Mouse (Mus musculus) liver, adult (tissue): ENCODE measurements around the gene Aknad1.

Experiments
- GATA4 ChIP-seq: IDR thresholded peaks from 2 replicates; pipeline ENCODE4 v1.6.1; 2014; ENCODE audit warnings: mild to moderate bottlenecking, low read length; ENCODE audit not compliant: insufficient replicate concordance

Aknad1 gene

GRCm38 (mm10) chr3:108794780-108795179 is 55.3 kb downstream of the Aknad1 start:
- TF ChIP-seq GATA4: no peak

- TF ChIP-seq GATA4: no peak
These were observed 56.3 kb downstream of the Aknad1 start for GRCm38 (mm10) chr3:108795554-108796299.

GRCm38 (mm10) chr3:108796386-108796785 is 56.9 kb downstream of the Aknad1 start:
- TF ChIP-seq GATA4: no peak

GRCm38 (mm10) chr3:108797723-108798122 is 58.3 kb downstream of the Aknad1 start:
- no peak for TF ChIP-seq GATA4

- no peak for TF ChIP-seq GATA4
These were observed 58.9 kb downstream of the Aknad1 start for GRCm38 (mm10) chr3:108798375-108798774.

GRCm38 (mm10) chr3:108805622-108806021 is 66.2 kb downstream of the Aknad1 start:
- no peak for TF ChIP-seq GATA4

GRCm38 (mm10) chr3:108810747-108811263 is 71.3 kb downstream of the Aknad1 start:
- no peak for TF ChIP-seq GATA4

GRCm38 (mm10) chr3:108815631-108816030 is 76.2 kb downstream of the Aknad1 start:
- TF ChIP-seq GATA4: no peak

GRCm38 (mm10) chr3:108830493-108830892 is 91.0 kb downstream of the Aknad1 start:
- TF ChIP-seq GATA4: no peak

GRCm38 (mm10) chr3:108831750-108832149 is 92.3 kb downstream of the Aknad1 start:
- TF ChIP-seq GATA4: no peak
